Mouse (Mus musculus): ENCODE measurements around the gene Ppp4c.

GRCm38 (mm10) chr7:126760956-126761355, 31.3 kb downstream of the Ppp4c start:
- TF ChIP-seq CTCF (conservative IDR thresholded peaks at IDR 0.05; ENCODE audit: insufficient read depth, insufficient read length, low read depth, low read length) (no peak), POLR2A (IDR thresholded peaks at IDR 0.05; ENCODE audit: low read depth, low read length) (no peak)
